Mouse (Mus musculus) gastrocnemius, postnatal 36 days (tissue): ENCODE results near the gene Zfp987. TPM values are rescaled to one million over a fixed set of nuclear protein-coding genes. Genes with fewer than 3 reads are reported as not detected.
"Not testable (repeated sequence)": the region's sequence is repeated elsewhere in the genome, so short reads cannot be mapped to it uniquely, and the experiment has no call there.

Experiments used
- DNase-seq, 2 experiments: peaks; one replicate each; pipeline ENCODE4 v3.0.0; 2022
- intact Hi-C: fragments of 180-260 bp; cut with DNase I; formaldehyde crosslinking; loops from one replicate; pipeline ENCODE4 v1.15.1; 2025
- long read RNA-seq, 2 experiments: library from polyadenylated mRNA; stranded (forward); transcript quantifications; one replicate each; pipeline ENCODE4 v2.0.0; 2021
- total RNA-seq, 2 experiments: library from RNA; stranded (reverse); gene quantifications; 2 replicates each; pipeline ENCODE4 v1.2.3; 2021

Gene Zfp987
- not detected for total RNA-seq
- long read RNA-seq, experiment 1: 0 reads
- long read RNA-seq, experiment 2: 0 reads

- intact Hi-C loops, DNase-seq: not testable (repeated sequence)
Measured at GRCm38 (mm10) chr4:146096998-146097397, at the start of gene Zfp987. Zfp987 (plus strand) TSS chr4:146097298.

GRCm38 (mm10) chr4:146052536-146052935 is 44.6 kb upstream of the Zfp987 start:
- DNase-seq, intact Hi-C loops: not testable (repeated sequence)

- DNase-seq, intact Hi-C loops: not testable (repeated sequence)
Measured at GRCm38 (mm10) chr4:146053445-146053844, 43.7 kb upstream of the Zfp987 start.

GRCm38 (mm10) chr4:146055335-146055734 is 41.8 kb upstream of the Zfp987 start:
- intact Hi-C loops: no loop called here
- DNase-seq: no peak

- intact Hi-C loops, DNase-seq: not testable (repeated sequence)
Measured at GRCm38 (mm10) chr4:146058646-146059045, 38.5 kb upstream of the Zfp987 start.

GRCm38 (mm10) chr4:146059078-146059477 is 38.0 kb upstream of the Zfp987 start:
- intact Hi-C loops, DNase-seq: not testable (repeated sequence)

DNA sequence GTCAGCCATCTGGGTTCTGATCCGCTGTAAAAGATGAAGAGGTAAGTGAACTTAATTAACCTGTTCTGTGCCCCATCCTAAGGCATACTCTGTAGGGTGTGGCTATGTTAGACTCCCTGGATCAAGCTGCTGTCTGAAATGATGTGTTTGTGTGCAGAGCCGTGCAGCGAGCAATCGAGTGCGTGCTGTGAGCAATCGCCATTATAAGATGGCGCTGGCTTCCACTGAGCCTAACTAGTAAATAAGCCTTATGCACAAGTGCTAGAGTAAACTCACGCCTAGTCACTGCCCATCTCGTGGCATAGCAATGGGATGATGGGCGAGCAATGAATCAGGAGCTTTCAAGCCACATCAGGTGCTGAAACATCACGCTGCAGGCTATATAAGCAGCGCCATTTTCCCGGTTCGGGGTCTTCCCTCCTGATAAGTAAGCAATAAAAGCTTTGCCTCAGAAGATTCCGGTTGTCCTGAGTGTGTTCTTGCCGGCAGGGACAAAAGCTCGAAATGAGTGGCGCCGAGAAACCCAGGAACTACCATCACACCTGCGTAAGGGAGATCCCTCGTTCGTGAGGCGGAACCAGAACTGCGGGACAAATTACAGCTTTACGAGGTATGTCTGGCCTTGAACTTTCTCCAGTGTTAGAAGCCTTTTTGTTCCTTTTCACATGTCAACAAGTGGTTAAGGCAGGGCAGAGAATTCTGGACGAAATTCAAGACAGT is 37.0 kb upstream of the Zfp987 start:
- intact Hi-C loops, DNase-seq: not testable (repeated sequence)

GRCm38 (mm10) chr4:146061082-146061481 is 36.0 kb upstream of the Zfp987 start:
- intact Hi-C loops, DNase-seq: not testable (repeated sequence)

DNA sequence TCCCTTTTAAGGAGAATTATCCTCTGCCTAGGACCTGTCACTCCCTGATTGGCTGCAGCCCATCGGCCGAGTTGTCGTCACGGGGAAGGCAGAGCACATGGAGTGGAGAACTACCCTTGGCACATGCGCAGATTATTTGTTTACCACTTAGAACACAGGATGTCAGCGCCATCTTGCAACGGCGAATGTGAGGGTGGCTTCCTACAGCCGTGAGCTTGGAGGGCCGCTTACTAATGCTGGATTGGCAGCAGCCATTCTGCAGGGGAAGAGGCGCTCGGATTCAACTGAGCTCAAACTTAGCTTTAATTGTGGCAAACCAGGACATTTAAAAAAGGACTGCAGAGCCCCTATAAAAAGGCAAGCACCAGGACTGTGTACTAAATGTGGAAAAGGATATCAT is 35.1 kb upstream of the Zfp987 start:
- intact Hi-C loops: not testable (repeated sequence)

GRCm38 (mm10) chr4:146063001-146063400 is 34.1 kb upstream of the Zfp987 start:
- DNase-seq, intact Hi-C loops: not testable (repeated sequence)

More for the DNA sequence above, 35.1 kb upstream of the Zfp987 start:
- not testable (repeated sequence) for DNase-seq

GRCm38 (mm10) chr4:146063621-146064020 is 33.5 kb upstream of the Zfp987 start:
- intact Hi-C loops, DNase-seq: not testable (repeated sequence)

DNA sequence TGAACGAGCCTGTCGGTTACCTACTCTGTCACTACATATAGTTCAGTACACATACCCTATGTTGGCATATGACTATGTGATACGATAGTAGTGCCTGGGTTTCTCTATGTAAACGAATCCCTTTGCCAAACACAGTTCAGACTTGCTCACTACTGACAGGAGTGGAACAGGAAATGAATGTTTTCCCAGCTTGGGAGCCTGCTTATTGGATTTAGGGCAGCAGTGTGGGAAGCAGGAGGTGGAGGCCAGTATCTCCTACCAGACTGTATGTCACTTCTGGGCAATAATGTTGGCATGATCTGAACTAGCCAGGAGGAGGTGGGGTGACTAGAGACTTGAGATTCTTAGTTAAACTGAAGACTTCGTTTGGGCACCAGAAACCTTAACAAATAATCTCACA is 32.3 kb upstream of the Zfp987 start:
- intact Hi-C loops: not testable (repeated sequence)

DNA sequence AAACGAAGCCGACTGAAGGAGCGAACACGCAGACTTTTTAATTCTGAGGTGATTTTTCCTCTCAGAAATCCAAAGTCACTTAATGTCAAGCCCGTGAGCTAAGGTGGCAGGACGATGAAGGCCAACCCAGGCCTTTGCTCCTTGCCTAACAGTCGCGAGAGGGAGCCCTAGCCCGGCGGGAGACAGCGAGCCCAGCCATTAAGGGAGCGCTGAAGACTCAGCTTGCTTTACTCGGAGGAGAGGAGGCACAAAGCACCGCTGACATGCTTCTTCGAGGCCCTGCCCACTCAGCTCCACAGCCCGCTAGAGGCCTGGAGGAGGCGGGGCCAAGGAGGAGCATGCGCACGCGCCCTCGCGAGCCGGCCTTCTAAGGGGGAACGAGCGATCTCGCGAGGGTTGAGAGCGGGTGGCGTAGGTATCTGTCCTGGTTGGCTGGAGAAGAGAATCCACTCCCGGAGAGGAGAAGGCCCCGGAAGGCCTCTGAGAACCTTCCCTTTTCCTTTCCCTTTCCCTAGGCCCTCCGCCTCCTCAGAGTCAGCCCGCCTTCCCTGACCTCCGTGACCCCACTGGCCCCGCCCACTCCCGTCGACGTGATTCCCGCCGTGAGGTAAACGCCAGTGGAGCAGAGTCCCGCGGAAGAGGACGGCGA is 30.0 kb upstream of the Zfp987 start:
- DNase-seq, intact Hi-C loops: not testable (repeated sequence)

More for the DNA sequence above, 32.3 kb upstream of the Zfp987 start:
- DNase-seq: not testable (repeated sequence)

DNA sequence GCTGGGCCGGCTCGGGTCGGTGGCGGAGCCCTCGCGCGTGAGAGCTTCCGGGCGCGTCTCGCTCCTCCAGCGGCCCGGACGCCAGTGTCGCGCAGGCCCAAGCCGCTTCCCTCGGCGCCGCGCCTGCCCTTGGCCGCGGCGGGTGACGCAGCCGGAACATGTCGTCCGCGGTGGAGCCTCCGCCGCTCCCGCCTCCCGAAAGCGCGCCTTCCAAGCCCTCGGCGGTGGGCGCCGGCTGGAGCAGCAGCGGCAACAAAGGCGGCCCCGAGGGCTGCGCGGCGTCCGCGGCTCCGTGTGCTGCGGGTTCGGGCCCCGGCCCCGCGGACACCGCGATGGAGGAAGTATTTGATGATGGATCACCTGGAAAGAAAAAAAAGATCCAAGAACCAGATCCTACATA is 29.5 kb upstream of the Zfp987 start:
- not testable (repeated sequence) for DNase-seq

GRCm38 (mm10) chr4:146073264-146073663 is 23.8 kb upstream of the Zfp987 start:
- DNase-seq, intact Hi-C loops: not testable (repeated sequence)

More for the DNA sequence above, 29.5 kb upstream of the Zfp987 start:
- intact Hi-C loops: not testable (repeated sequence)

DNA sequence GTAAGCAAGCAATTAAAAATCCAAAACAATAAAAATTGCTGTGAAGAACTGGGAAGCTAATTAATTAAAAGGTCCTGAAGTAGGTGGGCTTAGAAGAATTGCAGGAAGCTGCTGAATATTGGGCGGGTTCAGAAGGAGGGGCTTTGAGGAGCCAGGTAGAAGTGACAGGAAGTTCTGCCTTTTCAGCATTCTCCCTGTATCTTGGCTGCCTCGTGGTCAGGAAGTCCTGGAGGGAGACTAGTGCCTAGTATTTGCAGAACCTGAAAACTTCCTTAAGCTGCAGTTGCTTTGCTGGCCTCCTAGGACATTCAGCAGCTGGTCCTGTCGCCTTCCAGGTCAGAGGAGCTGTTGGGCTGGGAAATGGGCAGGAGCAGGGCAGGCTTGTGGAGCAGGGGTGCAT is 4.3 kb downstream of the Zfp987 start:
- intact Hi-C loops, DNase-seq: not testable (repeated sequence)

GRCm38 (mm10) chr4:146156524-146156923 is 59.4 kb downstream of the Zfp987 start, which contains the start of gene Zfp600:
Zfp600 (plus strand) TSS chr4:146156824.
- DNase-seq, intact Hi-C loops: not testable (repeated sequence)

- not testable (repeated sequence) for DNase-seq
Measured at GRCm38 (mm10) chr4:146162893-146163292, 65.8 kb downstream of the Zfp987 start.

DNA sequence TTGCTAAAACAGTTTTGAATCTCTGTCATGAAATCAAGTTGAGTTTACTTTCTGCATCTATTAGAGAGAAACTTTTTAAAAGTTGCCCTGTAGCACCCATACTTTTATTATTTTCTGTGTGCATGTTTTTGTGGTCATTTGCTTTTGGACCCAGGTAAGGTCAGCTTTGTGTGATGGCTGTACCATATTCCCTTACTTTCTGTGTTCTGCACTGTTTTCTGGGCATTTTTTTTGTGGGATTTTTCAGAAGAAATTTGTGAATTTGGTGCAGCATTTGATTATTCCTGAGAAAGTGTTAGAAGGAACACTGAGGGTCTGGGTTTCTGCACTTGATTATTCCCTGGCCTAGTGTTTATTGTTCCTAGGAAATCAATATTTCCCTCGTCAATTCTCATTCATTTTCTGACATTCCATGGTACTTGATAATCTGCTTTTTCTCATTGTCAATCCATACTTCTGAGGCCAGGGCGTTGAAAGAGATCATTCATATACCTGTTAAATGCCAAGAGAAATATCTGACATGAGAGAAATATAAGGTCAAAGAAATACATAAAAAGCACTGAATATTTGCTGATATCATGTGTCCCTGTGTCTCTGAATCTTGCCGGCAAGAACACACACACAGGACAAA is 70.2 kb downstream of the Zfp987 start:
- DNase-seq, intact Hi-C loops: not testable (repeated sequence)

More at GRCm38 (mm10) chr4:146162893-146163292, 65.8 kb downstream of the Zfp987 start:
- intact Hi-C loops: not testable (repeated sequence)

GRCm38 (mm10) chr4:146167879-146168532 is 70.9 kb downstream of the Zfp987 start:
- intact Hi-C loops: not testable (repeated sequence)
- peak; percentile 3 to 19 for DNase-seq
